Mouse (Mus musculus): ENCODE measurements around the gene Sfta2.

GRCm38 (mm10) chr17:35635202-35635601, 33.9 kb downstream of the Sfta2 start:
- no peak for TF ChIP-seq POLR2A (IDR thresholded peaks at IDR 0.05; ENCODE audit: low read depth, low read length)
- TF ChIP-seq CTCF (IDR thresholded peaks at IDR 0.05; ENCODE audit: extremely low read depth, insufficient read length, insufficient replicate concordance, low read depth, low read length): no peak

All from small intestine, adult 2 months (tissue).